Mouse (Mus musculus): ENCODE measurements around the gene Shcbp1l. TPM values are rescaled to one million over a fixed set of nuclear protein-coding genes. Genes with fewer than 3 reads are reported as not detected.
"Not testable (repeated sequence)": the region's sequence is repeated elsewhere in the genome, so short reads cannot be mapped to it uniquely, and the experiment has no call there.

Gene Shcbp1l
- not detected in 2 replicates for polyA plus RNA-seq (2012; ENCODE audit: insufficient read depth, insufficient read length, missing spikeins)

- Histone ChIP-seq H3K4me3 (ENCODE audit: insufficient read depth, low read depth, low read length) (peak within 1 kb of the TSS; percentile 52), H3K4me1 (ENCODE audit: control insufficient read depth, insufficient read depth, insufficient read length, low read length) (peaks cover 4% of the 10 kb centered on the region; the same call in 1 of the 2 replicates)
Observed at GRCm38 (mm10) chr1:153424770-153425584, at the start of gene Shcbp1l. Gene Shcbp1l (plus strand): TSS chr1:153425162.

GRCm38 (mm10) chr1:153376446-153376845 is 48.5 kb upstream of the Shcbp1l start:
- H3K4me1 ChIP-seq (ENCODE audit: control insufficient read depth, insufficient read depth, insufficient read length, low read length): no peaks in the 10 kb centered on the region
- no peak overlapping the region for H3K27ac ChIP-seq (replicated peaks; ENCODE audit: low read depth, low read length)
- no peak overlapping the region for H3K4me3 ChIP-seq (ENCODE audit: insufficient read depth, low read depth, low read length)

More at GRCm38 (mm10) chr1:153424770-153425584, at the start of gene Shcbp1l:
- H3K27ac ChIP-seq (replicated peaks; ENCODE audit: low read depth, low read length): no peak within 1 kb of the TSS

GRCm38 (mm10) chr1:153378587-153378986 is 46.4 kb upstream of the Shcbp1l start:
- no peak overlapping the region for H3K27ac ChIP-seq (replicated peaks; ENCODE audit: low read depth, low read length)
- no peak overlapping the region for H3K4me3 ChIP-seq (ENCODE audit: insufficient read depth, low read depth, low read length)
- H3K4me1 ChIP-seq (ENCODE audit: control insufficient read depth, insufficient read depth, insufficient read length, low read length): no peaks in the 10 kb centered on the region

GRCm38 (mm10) chr1:153379832-153380231 is 45.1 kb upstream of the Shcbp1l start:
- H3K4me1 ChIP-seq (ENCODE audit: control insufficient read depth, insufficient read depth, insufficient read length, low read length): no peaks in the 10 kb centered on the region
- no peak overlapping the region for H3K27ac ChIP-seq (replicated peaks; ENCODE audit: low read depth, low read length)
- no peak overlapping the region for H3K4me3 ChIP-seq (ENCODE audit: insufficient read depth, low read depth, low read length)

- no peak overlapping the region for H3K4me3 ChIP-seq (ENCODE audit: insufficient read depth, low read depth, low read length)
- H3K4me1 ChIP-seq (ENCODE audit: control insufficient read depth, insufficient read depth, insufficient read length, low read length): no peaks in the 10 kb centered on the region
- no peak overlapping the region for H3K27ac ChIP-seq (replicated peaks; ENCODE audit: low read depth, low read length)
Observed at GRCm38 (mm10) chr1:153380746-153381282, 44.1 kb upstream of the Shcbp1l start.

GRCm38 (mm10) chr1:153385081-153385480 is 39.9 kb upstream of the Shcbp1l start:
- Histone ChIP-seq H3K4me3 (ENCODE audit: insufficient read depth, low read depth, low read length) (no peak overlapping the region), H3K4me1 (ENCODE audit: control insufficient read depth, insufficient read depth, insufficient read length, low read length) (peaks cover 3% of the 10 kb centered on the region; the same call in 1 of the 2 replicates), H3K27ac (replicated peaks; ENCODE audit: low read depth, low read length) (0 out of 2 replicates have a peak overlapping the region, but pooled peaks have one; percentile 23)

GRCm38 (mm10) chr1:153385661-153386060 is 39.3 kb upstream of the Shcbp1l start:
- not testable (repeated sequence) for H3K4me3 ChIP-seq (ENCODE audit: insufficient read depth, low read depth, low read length)

GRCm38 (mm10) chr1:153386271-153387069 is 38.5 kb upstream of the Shcbp1l start:
- no peak overlapping the region for H3K27ac ChIP-seq (replicated peaks; ENCODE audit: low read depth, low read length)
- peaks cover 3% of the 10 kb centered on the region; the same call in 1 of the 2 replicates for H3K4me1 ChIP-seq (ENCODE audit: control insufficient read depth, insufficient read depth, insufficient read length, low read length)
- no peak overlapping the region for H3K4me3 ChIP-seq (ENCODE audit: insufficient read depth, low read depth, low read length)

More at GRCm38 (mm10) chr1:153385661-153386060, 39.3 kb upstream of the Shcbp1l start:
- not testable (repeated sequence) for H3K27ac ChIP-seq (replicated peaks; ENCODE audit: low read depth, low read length); H3K4me1 ChIP-seq (ENCODE audit: control insufficient read depth, insufficient read depth, insufficient read length, low read length)

- H3K27ac ChIP-seq (replicated peaks; ENCODE audit: low read depth, low read length); H3K4me1 ChIP-seq (ENCODE audit: control insufficient read depth, insufficient read depth, insufficient read length, low read length); H3K4me3 ChIP-seq (ENCODE audit: insufficient read depth, low read depth, low read length): not testable (repeated sequence)
Observed at GRCm38 (mm10) chr1:153395706-153396105, 29.3 kb upstream of the Shcbp1l start.

- H3K4me3 ChIP-seq (ENCODE audit: insufficient read depth, low read depth, low read length): no peak overlapping the region
- no peak overlapping the region for H3K27ac ChIP-seq (replicated peaks; ENCODE audit: low read depth, low read length)
- H3K4me1 ChIP-seq (ENCODE audit: control insufficient read depth, insufficient read depth, insufficient read length, low read length): no peaks in the 10 kb centered on the region
Observed at GRCm38 (mm10) chr1:153401765-153402164, 23.2 kb upstream of the Shcbp1l start.

GRCm38 (mm10) chr1:153407641-153408040 is 17.3 kb upstream of the Shcbp1l start:
- not testable (repeated sequence) for H3K4me3 ChIP-seq (ENCODE audit: insufficient read depth, low read depth, low read length); H3K27ac ChIP-seq (replicated peaks; ENCODE audit: low read depth, low read length); H3K4me1 ChIP-seq (ENCODE audit: control insufficient read depth, insufficient read depth, insufficient read length, low read length)

GRCm38 (mm10) chr1:153408296-153408695 is 16.7 kb upstream of the Shcbp1l start:
- not testable (repeated sequence) for H3K4me3 ChIP-seq (ENCODE audit: insufficient read depth, low read depth, low read length); H3K4me1 ChIP-seq (ENCODE audit: control insufficient read depth, insufficient read depth, insufficient read length, low read length); H3K27ac ChIP-seq (replicated peaks; ENCODE audit: low read depth, low read length)

- not testable (repeated sequence) for H3K27ac ChIP-seq (replicated peaks; ENCODE audit: low read depth, low read length); H3K4me1 ChIP-seq (ENCODE audit: control insufficient read depth, insufficient read depth, insufficient read length, low read length)
Observed at GRCm38 (mm10) chr1:153410915-153411314, 14.0 kb upstream of the Shcbp1l start.

GRCm38 (mm10) chr1:153411723-153412122 is 13.2 kb upstream of the Shcbp1l start:
- H3K27ac ChIP-seq (replicated peaks; ENCODE audit: low read depth, low read length): no peak overlapping the region
- H3K4me3 ChIP-seq (ENCODE audit: insufficient read depth, low read depth, low read length): no peak overlapping the region

More at GRCm38 (mm10) chr1:153410915-153411314, 14.0 kb upstream of the Shcbp1l start:
- H3K4me3 ChIP-seq (ENCODE audit: insufficient read depth, low read depth, low read length): not testable (repeated sequence)

More at GRCm38 (mm10) chr1:153411723-153412122, 13.2 kb upstream of the Shcbp1l start:
- H3K4me1 ChIP-seq (ENCODE audit: control insufficient read depth, insufficient read depth, insufficient read length, low read length): no peaks in the 10 kb centered on the region
